Mouse (Mus musculus) right cerebral cortex, adult 2 months (tissue): ENCODE measurements around the gene F12.

Source experiments
- DNase-seq, 2 experiments: peaks; one replicate each; pipeline ENCODE4 v3.0.0; 2021 to 2022; ENCODE audit warnings: low spot score in 2 of 2

F12 gene

GRCm38 (mm10) chr13:55426613-55427012 is at the start of gene F12:
TSS of gene F12 (minus strand) at chr13:55426793.
- DNase-seq, result no peak

- no peak for DNase-seq
Observed at GRCm38 (mm10) chr13:55476256-55476655, 49.7 kb upstream of the F12 start.

- DNase-seq, result no peak
Observed at GRCm38 (mm10) chr13:55475750-55476149, 49.2 kb upstream of the F12 start.

- peak; percentile 71 to 79 for DNase-seq
Observed at GRCm38 (mm10) chr13:55474621-55475069, 48.1 kb upstream of the F12 start.

GRCm38 (mm10) chr13:55473961-55474360 is 47.4 kb upstream of the F12 start:
- no peak for DNase-seq

DNA sequence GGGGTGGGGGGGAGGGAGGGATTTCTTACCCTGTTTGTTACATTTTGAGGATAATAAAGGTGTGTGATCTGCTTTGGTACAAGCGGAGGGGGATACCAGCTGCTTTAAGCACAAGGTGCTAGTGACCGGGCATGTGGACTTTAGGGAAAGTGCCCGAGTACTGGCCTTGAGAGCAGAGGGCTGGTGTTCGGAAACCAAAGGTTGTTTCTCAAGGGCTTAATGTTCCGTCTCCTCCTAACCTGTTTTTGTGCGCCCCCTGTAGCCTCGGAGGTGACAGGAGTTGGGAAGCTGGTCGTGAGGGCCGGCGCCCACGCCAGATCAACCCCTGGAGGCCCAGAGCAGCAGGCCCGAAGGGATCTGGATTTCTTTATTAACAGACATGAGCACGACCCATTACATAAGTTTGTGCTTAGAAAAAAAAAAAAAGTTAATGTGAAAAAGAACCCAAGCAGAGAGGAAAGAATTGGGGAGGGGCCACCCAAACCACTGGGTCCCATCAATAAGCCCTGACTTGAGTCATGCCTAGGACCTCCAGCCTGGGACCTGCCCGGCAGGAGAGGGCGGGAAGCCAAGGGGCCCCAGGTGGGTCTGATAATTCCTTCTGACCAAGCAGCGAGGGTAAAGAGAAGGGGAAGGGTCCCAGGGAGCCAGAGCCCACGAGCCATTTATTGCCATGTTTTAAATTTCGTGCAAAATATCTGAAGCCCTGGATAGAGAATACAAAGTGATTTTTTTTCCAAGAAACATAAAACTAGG is 46.7 kb upstream of the F12 start:
- peak; percentile 47 to 53 for DNase-seq

DNA sequence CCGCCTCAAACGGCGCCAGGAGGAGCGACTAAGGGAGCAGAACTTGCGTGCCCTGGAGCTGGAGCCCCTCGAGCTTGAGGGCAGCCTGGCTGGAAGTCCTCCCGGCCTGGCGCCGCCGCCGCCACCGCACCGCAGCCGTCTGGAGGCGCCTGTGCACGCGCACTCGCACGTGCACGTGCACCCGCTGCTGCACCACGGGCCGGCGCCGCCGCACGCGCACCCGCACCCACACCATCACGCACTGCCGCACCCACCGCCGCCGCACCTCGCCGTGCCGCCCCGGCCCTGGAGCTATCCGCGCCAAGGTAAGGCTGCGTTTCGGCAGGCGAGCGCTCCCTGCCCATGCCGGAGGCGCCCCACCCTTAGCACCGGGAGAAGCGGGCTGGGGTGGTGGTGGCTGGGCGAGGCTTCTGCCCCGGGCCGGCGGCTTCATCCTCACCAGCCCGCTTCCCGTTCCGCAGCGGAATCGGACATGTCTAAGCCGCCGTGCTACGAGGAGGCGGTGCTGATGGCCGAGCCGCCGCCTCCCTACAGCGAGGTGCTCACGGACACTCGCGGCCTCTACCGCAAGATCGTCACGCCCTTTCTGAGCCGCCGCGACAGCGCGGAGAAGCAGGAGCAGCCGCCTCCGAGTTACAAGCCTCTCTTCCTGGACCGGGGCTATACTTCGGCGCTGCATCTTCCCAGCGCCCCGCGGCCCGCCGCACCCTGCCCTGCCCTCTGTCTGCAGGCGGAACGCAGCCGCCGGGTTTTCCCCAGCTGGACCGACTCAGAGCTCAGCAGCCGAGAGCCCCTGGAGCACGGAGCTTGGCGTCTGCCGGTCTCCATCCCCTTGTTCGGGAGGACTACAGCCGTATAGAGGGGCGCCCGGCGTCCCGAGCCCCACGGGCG is 45.8 kb upstream of the F12 start:
- peak; percentile 79 to 81 for DNase-seq

DNA sequence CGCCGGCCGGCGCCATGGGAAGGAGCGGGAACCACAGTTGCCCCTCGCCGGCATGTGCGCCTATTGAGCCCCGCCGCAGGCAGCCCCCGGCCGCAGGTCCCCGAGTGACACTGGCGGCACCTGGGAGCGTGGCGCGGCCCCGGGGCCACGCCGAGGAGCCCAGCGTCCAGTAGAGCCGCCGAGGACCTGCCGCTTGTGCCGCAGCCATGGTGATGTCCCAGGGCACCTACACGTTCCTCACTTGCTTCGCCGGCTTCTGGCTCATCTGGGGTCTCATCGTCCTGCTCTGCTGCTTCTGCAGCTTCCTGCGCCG is 45.2 kb upstream of the F12 start:
- DNase-seq, result no peak

- DNase-seq, result peak; percentile 77 to 81
Observed at GRCm38 (mm10) chr13:55471156-55471818, 44.7 kb upstream of the F12 start.

DNA sequence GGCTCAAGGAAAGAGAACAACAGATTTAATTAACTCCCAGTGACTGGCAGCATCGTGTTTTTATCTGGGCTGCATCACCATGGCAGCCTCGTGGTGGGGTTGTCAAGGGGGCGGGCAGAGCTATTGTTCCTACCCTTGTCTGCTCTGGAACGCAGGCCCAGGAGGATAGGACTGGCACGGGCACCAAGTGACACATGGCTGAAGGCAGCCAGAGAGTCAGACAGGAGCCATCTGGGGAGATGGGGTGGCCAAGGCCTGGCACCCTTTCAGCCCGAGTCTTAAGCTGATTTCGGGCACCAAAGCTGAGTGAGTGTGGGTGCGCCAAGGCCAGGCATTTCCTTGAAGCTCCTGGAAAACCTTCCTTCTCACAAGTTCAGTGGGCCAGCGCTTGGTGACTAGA is 43.8 kb upstream of the F12 start:
- peak; percentile 54 to 68 for DNase-seq

GRCm38 (mm10) chr13:55468851-55469560 is 42.4 kb upstream of the F12 start:
- no peak for DNase-seq

DNA sequence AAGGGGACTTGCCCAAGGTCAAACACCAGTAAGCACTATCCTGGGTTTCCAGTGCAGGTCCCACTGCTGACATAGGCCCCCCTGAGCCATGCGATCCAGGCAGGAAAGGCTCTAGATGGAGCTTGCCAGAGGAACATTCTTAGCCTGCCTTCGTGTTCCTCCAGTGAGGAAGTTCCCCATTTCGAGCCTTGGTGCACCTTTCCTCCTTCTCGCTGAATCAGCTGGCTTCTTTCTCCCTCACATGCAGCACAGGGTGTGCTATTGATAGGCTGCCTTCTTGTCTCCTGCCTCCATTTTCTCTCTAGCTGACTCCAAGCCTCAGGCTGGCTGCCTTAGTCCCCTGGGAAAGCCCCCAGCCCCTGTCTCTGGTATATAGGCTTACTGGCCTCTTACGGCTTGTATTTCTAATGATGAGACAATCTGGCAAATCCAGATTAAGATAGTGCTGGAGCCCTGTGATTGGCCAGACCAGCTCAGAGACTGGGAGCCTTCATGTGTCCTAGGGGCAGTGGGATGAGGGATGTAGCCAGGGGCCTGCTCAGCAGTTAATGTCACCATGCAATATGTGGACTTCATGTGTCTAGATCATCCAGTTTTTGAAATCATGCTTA is 39.3 kb upstream of the F12 start:
- DNase-seq, result peak in 1 of 2 experiments; percentile 46

GRCm38 (mm10) chr13:55465184-55465583 is 38.6 kb upstream of the F12 start:
- DNase-seq, result no peak

DNA sequence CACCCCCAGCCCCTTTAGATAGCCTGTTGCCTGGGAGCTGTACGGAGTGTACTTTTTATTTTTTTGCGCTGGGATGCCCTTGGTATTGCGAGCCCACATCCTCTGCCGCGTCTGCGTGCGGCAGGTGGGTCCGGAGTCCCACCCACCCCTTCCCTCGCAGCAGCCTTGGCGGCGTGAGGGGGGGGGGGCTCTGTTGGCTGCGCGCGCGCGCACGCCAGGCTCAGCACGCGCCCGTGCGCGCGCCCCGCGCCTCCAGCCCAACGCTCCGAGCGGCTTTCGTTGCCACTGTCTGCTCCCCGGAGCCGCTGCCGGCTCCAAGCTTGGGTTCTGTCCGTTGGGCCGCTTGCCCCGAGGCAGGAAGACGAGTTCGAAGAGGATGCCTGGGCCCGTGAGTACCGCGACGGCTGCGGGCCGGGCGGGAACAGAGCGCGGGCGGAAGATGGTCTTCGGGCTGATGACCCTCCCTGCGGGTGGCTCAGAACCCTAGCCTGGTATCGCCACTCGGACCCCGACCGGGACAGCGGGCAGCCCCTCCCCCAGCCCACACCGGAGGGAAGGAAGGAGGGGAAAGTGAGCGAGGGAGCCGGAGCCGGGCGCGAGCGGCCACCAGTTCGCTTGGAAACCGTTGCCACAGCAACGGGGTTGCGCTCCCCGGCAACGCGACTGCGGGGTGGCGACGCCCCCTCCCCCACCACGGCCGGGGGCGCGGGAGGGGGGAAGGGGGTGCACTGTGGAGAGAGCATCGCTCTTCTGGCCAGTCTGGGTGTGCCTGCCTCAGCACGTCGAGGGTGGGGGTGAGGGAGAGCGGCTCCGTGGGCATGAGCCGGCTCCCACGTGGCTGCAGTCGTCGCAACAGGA is 37.7 kb upstream of the F12 start, which contains the start of gene Prr7:
Gene Prr7, plus strand, starts transcription at position 241 of the 858 bp plus-strand sequence.
- peak; percentile 70 to 78 for DNase-seq

- peak in 1 of 2 experiments; percentile 53 for DNase-seq
Observed at GRCm38 (mm10) chr13:55463399-55464026, 36.9 kb upstream of the F12 start.

GRCm38 (mm10) chr13:55462965-55463364 is 36.4 kb upstream of the F12 start:
- DNase-seq, result no peak

DNA sequence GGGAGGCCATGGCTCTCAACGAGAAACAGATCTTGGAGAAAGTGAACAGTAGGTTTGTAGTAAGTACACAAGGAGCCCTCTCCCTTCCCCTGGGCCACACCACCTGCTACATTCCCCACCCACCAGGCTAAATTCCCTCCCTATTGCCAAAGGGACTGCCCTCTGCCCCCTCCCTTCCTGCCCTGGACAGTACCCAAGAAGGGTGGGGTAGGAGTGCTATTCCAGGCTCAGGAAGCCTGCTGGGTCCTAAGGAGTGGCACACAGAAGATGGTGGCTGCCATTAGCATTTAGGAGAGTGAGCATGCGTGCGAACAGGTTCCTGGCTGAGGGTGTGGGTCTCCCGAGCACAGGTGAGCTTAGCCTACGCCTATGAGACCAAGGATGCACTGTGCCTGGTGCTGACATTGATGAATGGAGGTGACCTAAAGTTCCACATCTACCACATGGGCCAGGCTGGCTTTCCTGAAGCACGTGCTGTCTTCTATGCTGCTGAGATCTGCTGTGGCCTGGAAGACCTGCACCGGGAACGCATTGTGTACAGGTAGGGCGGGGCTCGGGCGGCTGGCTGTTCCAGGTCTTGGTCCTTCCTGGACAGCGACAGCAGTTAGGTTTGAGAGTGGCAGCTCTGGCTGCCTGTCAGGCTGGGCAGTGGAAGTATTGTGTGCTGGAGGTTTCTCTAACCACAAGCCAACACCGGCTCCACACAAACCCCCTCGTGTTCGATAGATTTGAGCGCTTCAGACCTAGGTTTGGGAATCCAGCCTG is 25.4 kb upstream of the F12 start:
- DNase-seq, result no peak

- DNase-seq, result no peak
Observed at GRCm38 (mm10) chr13:55451296-55451695, 24.7 kb upstream of the F12 start.

DNA sequence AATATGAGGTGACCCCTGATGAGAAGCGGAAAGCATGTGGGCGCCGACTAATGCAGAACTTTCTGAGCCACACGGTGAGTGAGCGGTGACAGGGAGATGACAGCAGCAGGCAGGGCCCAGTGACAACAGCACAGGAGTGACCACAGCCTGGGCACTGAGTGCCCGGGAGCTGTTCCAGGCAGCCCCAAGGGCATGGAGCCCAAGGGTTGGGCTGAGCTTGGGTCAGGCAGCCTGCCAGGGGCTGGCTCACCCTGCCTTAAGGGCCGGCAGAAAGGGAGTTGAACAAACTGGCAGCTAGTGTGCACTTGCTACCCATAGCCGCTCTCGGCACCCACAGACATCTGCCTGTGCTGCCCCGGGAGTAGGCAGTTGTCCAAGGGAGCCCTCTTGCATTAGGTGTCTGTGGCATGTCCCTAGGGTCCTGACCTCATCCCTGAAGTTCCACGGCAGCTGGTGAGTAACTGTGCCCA is 24.0 kb upstream of the F12 start:
- no peak for DNase-seq
